Mouse (Mus musculus): ENCODE results near the gene Vgll2.

DNA sequence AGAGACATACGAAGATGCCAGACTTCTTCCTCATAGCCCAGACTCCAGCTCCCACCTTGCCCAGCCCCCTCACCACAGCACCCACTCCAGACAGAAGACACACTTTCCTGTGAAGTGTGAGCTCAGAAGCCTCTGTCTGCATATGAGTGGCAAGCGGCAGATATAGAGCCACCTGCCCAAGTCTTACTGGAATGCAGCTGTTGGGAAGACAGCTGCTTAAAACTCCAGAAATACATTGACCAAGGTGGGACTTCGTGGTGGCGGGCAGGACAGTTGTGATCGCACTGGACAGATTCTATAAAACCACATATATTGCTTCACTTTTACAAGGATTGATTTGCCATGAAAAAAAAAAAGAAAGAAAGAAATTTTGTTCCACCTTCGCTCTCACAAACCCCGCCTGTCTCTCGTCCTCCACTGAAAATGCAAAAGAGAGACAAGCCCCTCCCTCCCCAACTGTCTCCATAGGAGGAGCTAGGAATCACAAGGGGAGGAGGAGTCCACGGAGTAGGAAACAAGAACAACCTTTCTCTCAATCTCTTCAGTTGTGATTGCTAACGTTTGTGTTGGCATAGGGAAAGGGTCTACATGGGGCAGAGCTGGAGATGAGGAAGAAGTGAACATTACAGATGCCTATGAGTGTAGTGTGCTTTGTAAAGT is 7.2 kb downstream of the Vgll2 start:
- TF ChIP-seq POLR2A (IDR thresholded peaks at IDR 0.05; ENCODE audit: borderline replicate concordance, insufficient read depth, low read length): no peak
- no peak for TF ChIP-seq CTCF (IDR thresholded peaks at IDR 0.05; ENCODE audit: borderline replicate concordance, insufficient read depth, low read depth, low read length)
